Mouse (Mus musculus): ENCODE results near the gene Wfdc8. TPM values are rescaled to one million over a fixed set of nuclear protein-coding genes. Genes with fewer than 3 reads are reported as not detected.

The Wfdc8 gene
- polyA plus RNA-seq, 1 experiment: not detected

DNA sequence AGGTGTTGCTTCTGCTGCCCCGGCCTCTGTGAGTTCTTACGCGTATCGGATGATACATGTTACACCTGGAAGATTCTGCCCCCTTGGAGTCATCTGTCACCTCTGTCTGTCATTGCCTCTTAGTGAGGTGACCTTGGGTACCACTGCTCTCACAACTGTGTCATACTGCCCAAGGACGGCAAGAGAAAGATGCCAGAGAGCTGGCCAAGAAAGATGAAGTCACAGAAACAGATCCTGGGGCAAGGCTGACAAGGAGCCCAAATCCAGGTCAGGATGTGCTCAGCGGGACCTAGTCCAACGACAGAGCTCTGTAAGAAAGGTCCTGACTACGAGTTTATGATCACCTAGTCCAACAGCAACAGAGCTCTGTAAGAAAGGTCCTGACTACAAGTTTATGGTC, 53.3 kb downstream of the Wfdc8 start:
- no peak for TF ChIP-seq CTCF (IDR thresholded peaks at IDR 0.05; ENCODE audit: control insufficient read depth, insufficient read depth, insufficient read length)
- no peak for TF ChIP-seq FOSL1 (IDR thresholded peaks at IDR 0.05; ENCODE audit: insufficient read depth, low read length, poor library complexity, severe bottlenecking)
- TF ChIP-seq MYOD1 (IDR thresholded peaks at IDR 0.05; ENCODE audit: control insufficient read depth, insufficient read length, low read depth): no peak
- no peak for TF ChIP-seq MYOG (IDR thresholded peaks at IDR 0.05; ENCODE audit: control insufficient read depth, extremely low read depth, insufficient read length)
- TF ChIP-seq MAX (IDR thresholded peaks at IDR 0.05): no peak
- no peak for TF ChIP-seq CEBPB (IDR thresholded peaks at IDR 0.05; ENCODE audit: low read depth)
- no peak for TF ChIP-seq USF1 (IDR thresholded peaks at IDR 0.05; ENCODE audit: low read depth)
- peaks cover 41% of the 10 kb centered on the region for H3K27me3 ChIP-seq (ENCODE audit: control insufficient read depth, insufficient read depth, insufficient read length)
- no peaks in the 10 kb centered on the region for H3K79me3 ChIP-seq (ENCODE audit: low read depth)
- no peaks in the 10 kb centered on the region for H3K79me2 ChIP-seq (ENCODE audit: control insufficient read depth, insufficient read depth)
- no peak overlapping the region for H3K4me3 ChIP-seq (ENCODE audit: insufficient read depth, poor library complexity, severe bottlenecking)
- no peak overlapping the region for H3ac ChIP-seq (ENCODE audit: control insufficient read depth, insufficient read length, low read depth)
- H3K36me3 ChIP-seq (ENCODE audit: control insufficient read depth, insufficient read depth): no peaks in the 10 kb centered on the region

DNA sequence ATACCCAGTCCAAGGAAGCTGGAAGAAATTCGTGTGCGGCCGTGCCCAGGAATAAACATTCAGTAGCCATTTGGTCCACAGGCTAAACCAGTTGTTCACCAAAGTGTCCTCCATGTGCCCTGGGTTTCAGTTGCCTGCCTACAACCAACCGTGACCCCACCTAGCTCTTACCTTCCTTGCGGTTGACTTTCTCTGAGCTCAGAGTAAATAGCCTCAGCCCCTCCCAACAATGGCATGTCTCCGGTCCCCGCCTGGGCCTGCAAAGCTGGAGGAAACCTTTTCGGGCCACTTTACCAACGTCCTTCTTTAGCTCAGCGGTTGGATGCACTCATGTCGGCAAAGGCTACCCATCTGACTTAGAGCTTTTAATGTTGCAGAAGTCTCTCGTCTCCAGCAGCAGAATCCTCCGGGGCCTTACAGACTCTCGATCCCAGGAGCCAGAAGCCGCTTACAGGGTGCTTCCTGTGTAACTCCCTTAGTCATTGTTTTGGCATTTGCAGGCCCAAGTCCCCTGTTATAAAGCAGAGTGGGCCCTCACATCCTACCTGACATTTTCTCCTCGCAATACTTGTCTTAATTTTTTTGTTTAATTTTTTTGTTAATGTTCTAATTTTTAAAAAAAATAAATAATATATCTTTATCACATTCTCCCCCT, 54.3 kb downstream of the Wfdc8 start:
- TF ChIP-seq MAX (IDR thresholded peaks at IDR 0.05): no peak
- Histone ChIP-seq H3ac (ENCODE audit: control insufficient read depth, insufficient read length, low read depth) (no peak overlapping the region), H3K4me3 (ENCODE audit: insufficient read depth, poor library complexity, severe bottlenecking) (no peak overlapping the region), H3K27me3 (ENCODE audit: control insufficient read depth, insufficient read depth, insufficient read length) (peaks cover 32% of the 10 kb centered on the region), H3K79me2 (ENCODE audit: control insufficient read depth, insufficient read depth) (no peaks in the 10 kb centered on the region), H3K36me3 (ENCODE audit: control insufficient read depth, insufficient read depth) (no peaks in the 10 kb centered on the region), H3K79me3 (ENCODE audit: low read depth) (no peaks in the 10 kb centered on the region)

DNA sequence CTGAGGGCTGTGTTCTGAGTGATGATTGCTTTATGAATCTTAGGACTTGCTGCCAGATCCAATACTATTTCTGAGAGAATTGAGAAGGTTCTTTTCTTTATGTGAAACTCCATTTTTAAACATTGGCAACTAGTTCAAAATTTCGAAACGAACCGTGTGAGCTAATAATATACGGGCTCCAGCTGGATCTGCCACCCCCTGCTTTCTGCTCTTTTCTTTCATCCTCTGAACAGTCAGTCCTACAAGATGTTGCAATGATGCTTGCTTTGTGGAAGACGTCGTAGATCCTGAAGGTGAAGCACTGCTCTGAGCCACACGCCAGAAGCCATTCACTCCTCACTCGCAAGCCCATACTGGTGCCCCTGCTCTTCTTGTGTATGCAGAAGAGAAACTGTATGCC, 55.0 kb downstream of the Wfdc8 start:
- Histone ChIP-seq H3K79me2 (ENCODE audit: control insufficient read depth, insufficient read depth) (no peaks in the 10 kb centered on the region), H3ac (ENCODE audit: control insufficient read depth, insufficient read length, low read depth) (no peak overlapping the region), H3K4me3 (ENCODE audit: insufficient read depth, poor library complexity, severe bottlenecking) (no peak overlapping the region), H3K27me3 (ENCODE audit: control insufficient read depth, insufficient read depth, insufficient read length) (peaks cover 29% of the 10 kb centered on the region), H3K79me3 (ENCODE audit: low read depth) (no peaks in the 10 kb centered on the region), H3K36me3 (ENCODE audit: control insufficient read depth, insufficient read depth) (no peaks in the 10 kb centered on the region)
- no peak for TF ChIP-seq MYOG (IDR thresholded peaks at IDR 0.05; ENCODE audit: control insufficient read depth, extremely low read depth, insufficient read length)
- no peak for TF ChIP-seq CTCF (IDR thresholded peaks at IDR 0.05; ENCODE audit: control insufficient read depth, insufficient read depth, insufficient read length)
- TF ChIP-seq MYOD1 (IDR thresholded peaks at IDR 0.05; ENCODE audit: control insufficient read depth, insufficient read length, low read depth): no peak
- no peak for TF ChIP-seq USF1 (IDR thresholded peaks at IDR 0.05; ENCODE audit: low read depth)
- TF ChIP-seq CEBPB (IDR thresholded peaks at IDR 0.05; ENCODE audit: low read depth): no peak
- no peak for TF ChIP-seq FOSL1 (IDR thresholded peaks at IDR 0.05; ENCODE audit: insufficient read depth, low read length, poor library complexity, severe bottlenecking)
- TF ChIP-seq MAX (IDR thresholded peaks at IDR 0.05): no peak

- H3K4me3 ChIP-seq (ENCODE audit: insufficient read depth, poor library complexity, severe bottlenecking): no peak overlapping the region
- no peak for TF ChIP-seq CEBPB (IDR thresholded peaks at IDR 0.05; ENCODE audit: low read depth)
- no peak for TF ChIP-seq MYOD1 (IDR thresholded peaks at IDR 0.05; ENCODE audit: control insufficient read depth, insufficient read length, low read depth)
- no peak for TF ChIP-seq FOSL1 (IDR thresholded peaks at IDR 0.05; ENCODE audit: insufficient read depth, low read length, poor library complexity, severe bottlenecking)
- TF ChIP-seq MAX (IDR thresholded peaks at IDR 0.05): no peak
- TF ChIP-seq USF1 (IDR thresholded peaks at IDR 0.05; ENCODE audit: low read depth): no peak
- no peak for TF ChIP-seq CTCF (IDR thresholded peaks at IDR 0.05; ENCODE audit: control insufficient read depth, insufficient read depth, insufficient read length)
- TF ChIP-seq MYOG (IDR thresholded peaks at IDR 0.05; ENCODE audit: control insufficient read depth, extremely low read depth, insufficient read length): no peak
- H3K79me2 ChIP-seq (ENCODE audit: control insufficient read depth, insufficient read depth): no peaks in the 10 kb centered on the region
- H3K36me3 ChIP-seq (ENCODE audit: control insufficient read depth, insufficient read depth): no peaks in the 10 kb centered on the region
- H3K27me3 ChIP-seq (ENCODE audit: control insufficient read depth, insufficient read depth, insufficient read length): peaks cover 52% of the 10 kb centered on the region
- no peak overlapping the region for H3ac ChIP-seq (ENCODE audit: control insufficient read depth, insufficient read length, low read depth)
- no peaks in the 10 kb centered on the region for H3K79me3 ChIP-seq (ENCODE audit: low read depth)
Observed at GRCm38 (mm10) chr2:164551502-164551901, 61.9 kb downstream of the Wfdc8 start.

GRCm38 (mm10) chr2:164550895-164551269, 62.5 kb downstream of the Wfdc8 start:
- H3K27me3 ChIP-seq (ENCODE audit: control insufficient read depth, insufficient read depth, insufficient read length): peaks cover 49% of the 10 kb centered on the region
- TF ChIP-seq FOSL1 (IDR thresholded peaks at IDR 0.05; ENCODE audit: insufficient read depth, low read length, poor library complexity, severe bottlenecking): no peak
- TF ChIP-seq MYOG (IDR thresholded peaks at IDR 0.05; ENCODE audit: control insufficient read depth, extremely low read depth, insufficient read length): no peak
- no peak for TF ChIP-seq MAX (IDR thresholded peaks at IDR 0.05)
- no peak for TF ChIP-seq CTCF (IDR thresholded peaks at IDR 0.05; ENCODE audit: control insufficient read depth, insufficient read depth, insufficient read length)
- TF ChIP-seq MYOD1 (IDR thresholded peaks at IDR 0.05; ENCODE audit: control insufficient read depth, insufficient read length, low read depth): no peak
- no peak for TF ChIP-seq USF1 (IDR thresholded peaks at IDR 0.05; ENCODE audit: low read depth)
- H3K4me3 ChIP-seq (ENCODE audit: insufficient read depth, poor library complexity, severe bottlenecking): no peak overlapping the region
- no peaks in the 10 kb centered on the region for H3K79me3 ChIP-seq (ENCODE audit: low read depth)
- H3ac ChIP-seq (ENCODE audit: control insufficient read depth, insufficient read length, low read depth): no peak overlapping the region
- H3K36me3 ChIP-seq (ENCODE audit: control insufficient read depth, insufficient read depth): no peaks in the 10 kb centered on the region
- H3K79me2 ChIP-seq (ENCODE audit: control insufficient read depth, insufficient read depth): no peaks in the 10 kb centered on the region

Measured in C2C12 (cell line).